Mouse (Mus musculus): ENCODE results near the gene Ptpn3.

DNA sequence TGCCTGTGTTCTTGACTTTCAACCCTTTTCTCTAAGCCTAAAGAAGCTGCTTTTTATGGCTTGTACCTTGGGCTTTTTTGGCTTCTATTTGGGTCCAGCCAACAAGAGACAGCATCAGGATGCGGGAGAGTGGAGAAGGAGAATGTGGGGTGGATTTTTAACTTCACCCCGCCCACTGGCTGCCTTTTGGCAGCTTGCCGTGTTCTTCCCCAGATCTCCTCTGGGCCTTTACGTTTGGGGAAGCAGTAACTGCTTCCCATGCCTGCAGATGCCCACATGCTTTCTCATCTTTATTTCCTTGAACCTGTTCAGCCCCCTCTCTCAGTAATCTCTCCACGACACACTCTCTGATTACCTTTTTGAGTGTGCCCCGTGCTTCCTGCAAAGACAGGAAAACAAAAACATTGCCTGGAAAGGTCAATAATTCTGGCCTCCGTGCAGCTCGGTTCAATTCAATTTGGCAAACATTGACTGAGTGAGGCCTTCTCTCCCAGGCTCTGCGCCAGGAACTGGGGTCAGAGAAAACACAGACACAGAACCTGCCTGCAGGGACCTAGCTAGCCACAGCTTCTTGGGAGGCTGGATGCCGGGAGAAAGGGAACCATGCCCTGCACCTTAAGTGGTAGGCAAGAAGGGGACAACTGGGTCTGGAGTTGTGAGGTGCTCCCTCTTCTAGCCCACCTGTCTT lies 17.0 kb upstream of the Ptpn3 start:
- TF ChIP-seq POLR2A (IDR thresholded peaks at IDR 0.05; ENCODE audit: low read depth, low read length) (no peak), CTCF (IDR thresholded peaks at IDR 0.05; ENCODE audit: borderline replicate concordance, insufficient read depth, low read length) (no peak)

All from embryonic fibroblast, embryonic 13.5 days (primary cell).